In genomic region chr16:37811874-37812273, GRCm38 (mm10) we compare ENCODE assay signal across 12 mouse cellular contexts. TPM values are rescaled to one million over a fixed set of nuclear protein-coding genes. Genes with fewer than 3 reads are reported as not detected.
DNase-seq lines count a peak whose midpoint lies in the region; ATAC-seq and TF ChIP-seq lines count a peak whose summit lies in the region.
"Had no signal": no experiment of that assay in that cellular context is flagged by ENCODE, and none has a peak within 500 bp of the region (broad histone marks: within the 10 kb centered on the region; RNA-seq: fewer than 3 reads in every experiment).

No protein-coding gene starts in this region.

- H3K9ac ChIP-seq in heart, adult 2 months (ENCODE audit: low read depth, low read length) = no peak overlapping the region
- no peak overlapping the region for H3K9ac ChIP-seq in lung, embryonic 14.5 days
- H3K9ac ChIP-seq in heart, embryonic 16.5 days (ENCODE audit: low read length) = peak overlapping the region; percentile 57
- H3K9ac ChIP-seq in midbrain, embryonic 15.5 days = 0 out of 2 replicates have a peak overlapping the region, but pooled peaks have one; percentile 16

- no peaks in the 10 kb centered on the region for H3K9me3 ChIP-seq in lung, embryonic 14.5 days (ENCODE audit: low read depth, low read length)
- H3K9me3 ChIP-seq in heart, embryonic 16.5 days (replicated peaks; ENCODE audit: control insufficient read depth, low read length) = no peaks in the 10 kb centered on the region
- no peaks in the 10 kb centered on the region for H3K9me3 ChIP-seq in midbrain, embryonic 15.5 days

- WGBS in heart, adult 2 months = 87% methylated on average over 8 of the region's 8 CpGs
- WGBS in lung, embryonic 14.5 days = 70% methylated on average over 8 of the region's 8 CpGs
- 73% methylated on average over 8 of the region's 8 CpGs for WGBS in heart, embryonic 16.5 days
- WGBS in midbrain, embryonic 15.5 days = 94% methylated on average over 8 of the region's 8 CpGs

- no peak overlapping the region for H3K4me2 ChIP-seq in lung, embryonic 14.5 days
- peak overlapping the region; percentile 1; the same call in 1 of the 2 replicates for H3K4me2 ChIP-seq in heart, embryonic 16.5 days (ENCODE audit: low read depth, low read length)
- no peak overlapping the region; the same call in 1 of the 2 replicates for H3K4me2 ChIP-seq in midbrain, embryonic 15.5 days

- peaks cover 7% of the 10 kb centered on the region for H3K36me3 ChIP-seq in heart, adult 2 months (ENCODE audit: control insufficient read depth, insufficient read depth, low read length)
- peaks cover 27% of the 10 kb centered on the region for H3K36me3 ChIP-seq in lung, embryonic 14.5 days (ENCODE audit: insufficient read depth)
- H3K36me3 ChIP-seq in heart, embryonic 16.5 days (ENCODE audit: control insufficient read depth, insufficient read depth) = peaks cover 15% of the 10 kb centered on the region
- H3K36me3 ChIP-seq in midbrain, embryonic 15.5 days (replicated peaks) = no peaks in the 10 kb centered on the region

- no peaks in the 10 kb centered on the region for H3K79me2 ChIP-seq in heart, adult 2 months (replicated peaks; ENCODE audit: control insufficient read depth, insufficient read depth, low read length)

- TF ChIP-seq POLR2A in heart, adult 2 months (IDR thresholded peaks at IDR 0.05; ENCODE audit: insufficient read depth, low read depth, low read length) = no peak

- no peak for DNase-seq in heart, adult 2 months
- DNase-seq in heart, adult 8-10 months (ENCODE audit: low spot score) = no peak
- no peak for DNase-seq in lung, embryonic 14.5 days
- DNase-seq in lung, postnatal 25 days (ENCODE audit: low spot score) = no peak
- DNase-seq in adrenal gland, postnatal 36 days = no peak
- no peak for DNase-seq in layer of hippocampus, postnatal 36 days
- DNase-seq: gastrocnemius, postnatal 25 days had no signal

- no peaks in the 10 kb centered on the region for H3K27me3 ChIP-seq in heart, adult 2 months (ENCODE audit: control insufficient read depth, insufficient read depth, low read length)
- H3K27me3 ChIP-seq in lung, embryonic 14.5 days (ENCODE audit: insufficient read depth, low read length) = no peaks in the 10 kb centered on the region
- no peaks in the 10 kb centered on the region for H3K27me3 ChIP-seq in heart, embryonic 16.5 days (ENCODE audit: control insufficient read depth, insufficient read depth, low read length)
- no peaks in the 10 kb centered on the region for H3K27me3 ChIP-seq in midbrain, embryonic 15.5 days (replicated peaks)

- H3K4me3 ChIP-seq in heart, adult 2 months = no peak overlapping the region
- H3K4me3 ChIP-seq in lung, embryonic 14.5 days (ENCODE audit: low read depth, low read length) = no peak overlapping the region
- no peak overlapping the region for H3K4me3 ChIP-seq in heart, embryonic 16.5 days (ENCODE audit: low read length)
- no peak overlapping the region for H3K4me3 ChIP-seq in midbrain, embryonic 15.5 days

- peaks cover 21% of the 10 kb centered on the region for H3K4me1 ChIP-seq in heart, adult 2 months (ENCODE audit: control insufficient read depth, insufficient read depth, low read length)
- H3K4me1 ChIP-seq in lung, embryonic 14.5 days (ENCODE audit: insufficient read depth) = peaks cover 16% of the 10 kb centered on the region
- H3K4me1 ChIP-seq in heart, embryonic 16.5 days (ENCODE audit: control insufficient read depth, insufficient read depth, low read length) = peaks cover 53% of the 10 kb centered on the region
- peaks cover 27% of the 10 kb centered on the region for H3K4me1 ChIP-seq in midbrain, embryonic 15.5 days

- TF ChIP-seq CTCF in heart, adult 2 months (IDR thresholded peaks at IDR 0.05) = no peak
- peak; percentile 18; the same call in 1 of the 2 replicates for TF ChIP-seq CTCF in lung, embryonic 14.5 days (IDR thresholded peaks at IDR 0.05; ENCODE audit: low read depth)

- H3K27ac ChIP-seq in heart, adult 2 months = peak overlapping the region; percentile 20; the same call in 1 of the 2 replicates
- peak overlapping the region; percentile 63 for H3K27ac ChIP-seq in lung, embryonic 14.5 days (ENCODE audit: low read depth)
- peak overlapping the region; percentile 90 for H3K27ac ChIP-seq in heart, embryonic 16.5 days (ENCODE audit: low read length)
- H3K27ac ChIP-seq in midbrain, embryonic 15.5 days = peak overlapping the region; percentile 55
- H3K27ac ChIP-seq: macrophage had no signal

- no peak for ATAC-seq in lung, embryonic 14.5 days (ENCODE audit: insufficient read depth)
- no peak for ATAC-seq in heart, embryonic 16.5 days (replicated peaks; ENCODE audit: extremely low read depth, insufficient read depth, low FRiP score)
- 0 out of 2 replicates have a peak, but pooled peaks have one; percentile 6 for ATAC-seq in midbrain, embryonic 15.5 days (replicated peaks)

- intact Hi-C loops in heart, adult 2 months (cut with DNase I) = loop anchor here (1.0 to 10.0 kb wide), 2 partner anchors 128 to 277 kb away; partner anchors contain the start of genes Gtf2e1 and Rabl3

- TF ChIP-seq EP300 in heart, adult 2 months (IDR thresholded peaks at IDR 0.05; ENCODE audit: insufficient read depth, low read depth, low read length) = no peak

RNA-seq across cellular contexts. Expression of gene Fstl1, which starts 35.2 kb away (rescaled TPM):
- 10 to 100 TPM; 43.6 to 57.6 TPM for total RNA-seq in heart, adult 2 months (2021)
- 39.7 and 68.4 TPM in 2 replicates for polyA plus RNA-seq in heart, adult 2 months (2012; rRNA removed)
- total RNA-seq in heart, adult 8-10 months (2022) = 10 to 100 TPM; 36.4 to 46.9 (median 43.4) TPM
- polyA plus RNA-seq in lung, embryonic 14.5 days (2014; fragmentation: Nextera tagmentation; extraction: Ambion mirVana) = 460 and 502 TPM in 2 replicates
- polyA plus RNA-seq in heart, embryonic 16.5 days (2015; fragmentation: Nextera tagmentation; extraction: Ambion mirVana) = 420 and 441 TPM in 2 replicates
- 85.4 and 85.6 TPM in 2 replicates for polyA plus RNA-seq in midbrain, embryonic 15.5 days (2015; fragmentation: Nextera tagmentation; extraction: Ambion mirVana)
- total RNA-seq in adrenal gland, postnatal 36 days (2021) = 10 to 100 TPM; 59.3 to 87.0 TPM
- total RNA-seq in layer of hippocampus, postnatal 36 days (2021) = 10 to 100 TPM; 32.5 to 34.3 TPM

RNA-seq across cellular contexts. Expression of gene Gm36028, which starts 49.1 kb away (rescaled TPM):
- 1 to 10 TPM; 1.0 TPM for total RNA-seq in heart, adult 2 months (2021)
- 0.10 and 0.35 TPM in 2 replicates for polyA plus RNA-seq in heart, adult 2 months (2012; rRNA removed)
- 1 to 10 TPM in 3 of 4 experiments, under 1 TPM in 1; 0.90 to 1.4 (median 1.3) TPM for total RNA-seq in heart, adult 8-10 months (2022)
- 0.38 and 0.46 TPM in 2 replicates for polyA plus RNA-seq in lung, embryonic 14.5 days (2014; fragmentation: Nextera tagmentation; extraction: Ambion mirVana)
- 10.2 and 12.1 TPM in 2 replicates for polyA plus RNA-seq in heart, embryonic 16.5 days (2015; fragmentation: Nextera tagmentation; extraction: Ambion mirVana)
- polyA plus RNA-seq in midbrain, embryonic 15.5 days (2015; fragmentation: Nextera tagmentation; extraction: Ambion mirVana) = not detected in 2 replicates
- total RNA-seq in adrenal gland, postnatal 36 days (2021) = under 1 TPM in 1 of 2 experiments, not detected in 1; 0.49 TPM
- total RNA-seq in layer of hippocampus, postnatal 36 days (2021) = under 1 TPM in 1 of 2 experiments, not detected in 1; 0.35 TPM
- total RNA-seq: gastrocnemius, postnatal 25 days had no signal
- polyA plus RNA-seq: large intestine, adult 2 months; limb, embryonic 11.5 days; macrophage had no signal

RNA-seq across cellular contexts. Expression of gene Lrrc58, which starts 56.3 kb away (rescaled TPM):
- 10 to 100 TPM; 64.4 to 83.5 TPM for total RNA-seq in heart, adult 2 months (2021)
- polyA plus RNA-seq in heart, adult 2 months (2012; rRNA removed) = 11.8 and 21.1 TPM in 2 replicates
- 10 to 100 TPM; 57.2 to 67.5 (median 65.3) TPM for total RNA-seq in heart, adult 8-10 months (2022)
- 73.9 and 78.4 TPM in 2 replicates for polyA plus RNA-seq in lung, embryonic 14.5 days (2014; fragmentation: Nextera tagmentation; extraction: Ambion mirVana)
- 35.7 and 36.2 TPM in 2 replicates for polyA plus RNA-seq in heart, embryonic 16.5 days (2015; fragmentation: Nextera tagmentation; extraction: Ambion mirVana)
- 41.6 and 41.9 TPM in 2 replicates for polyA plus RNA-seq in midbrain, embryonic 15.5 days (2015; fragmentation: Nextera tagmentation; extraction: Ambion mirVana)
- 100 to 1,000 TPM; 196 to 310 TPM for total RNA-seq in adrenal gland, postnatal 36 days (2021)
- total RNA-seq in layer of hippocampus, postnatal 36 days (2021) = 100 to 1,000 TPM; 101 to 108 TPM

Comparison
In these comparisons a context has a peak if more than half of its experiments do, and no peak if none do; other contexts are left out.
1. H3K9ac ChIP-seq: peak in heart, embryonic 16.5 days (single experiment) and midbrain, embryonic 15.5 days (single experiment); none in heart, adult 2 months (single experiment) and lung, embryonic 14.5 days (single experiment).
2. H3K27ac ChIP-seq: peak in every context shown above with its lines; median percentile 90 in heart, embryonic 16.5 days; 63 in lung, embryonic 14.5 days; 55 in midbrain, embryonic 15.5 days; 20 in heart, adult 2 months.